Comparison of ENCODE assay signal across 9 mouse cellular contexts in the genomic region with DNA sequence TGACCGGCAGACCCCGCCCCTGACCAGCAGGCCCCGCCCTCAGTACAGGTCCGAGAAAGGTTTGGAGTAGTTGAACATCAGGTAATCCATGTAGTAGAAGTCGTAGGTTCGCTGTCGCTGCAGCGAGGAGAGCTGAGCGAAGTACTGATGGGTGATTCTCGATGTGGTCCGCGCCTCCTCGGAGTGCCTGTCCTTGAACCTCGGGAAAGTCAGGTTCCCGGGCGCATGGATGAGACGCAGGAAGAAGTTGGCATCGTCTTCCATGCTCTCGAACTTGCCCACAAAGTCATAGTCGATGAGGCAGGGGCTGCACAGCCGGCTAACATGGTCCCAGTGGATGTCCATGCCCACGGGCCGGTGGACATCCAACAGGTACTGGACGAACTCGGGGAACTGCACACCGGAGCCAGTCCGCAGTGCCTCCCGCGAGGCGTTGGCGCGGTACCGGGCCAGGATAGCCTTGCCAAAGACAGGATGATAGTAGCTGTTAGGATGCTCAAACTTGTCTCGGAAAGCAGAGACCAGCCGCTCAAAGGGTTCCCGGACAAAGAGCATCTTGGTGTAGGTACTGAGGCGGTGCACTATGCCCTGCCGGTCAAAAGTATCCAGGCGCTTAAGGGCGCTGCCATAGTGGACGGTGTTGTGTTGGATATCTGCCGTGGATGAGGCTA. TPM values are rescaled to one million over a fixed set of nuclear protein-coding genes. Genes with fewer than 3 reads are reported as not detected.
DNase-seq lines count a peak whose midpoint lies in the region; ATAC-seq lines count a peak whose summit lies in the region.
"Had no signal": no experiment of that assay in that cellular context is flagged by ENCODE, and none has a peak within 500 bp of the region (broad histone marks: within the 10 kb centered on the region; RNA-seq: fewer than 3 reads in every experiment).

No protein-coding gene starts in this region.

- H3K4me2 ChIP-seq in embryonic facial prominence, embryonic 12.5 days (replicated peaks) = peak overlapping the region; percentile 54
- peak overlapping the region; percentile 62 for H3K4me2 ChIP-seq in hindbrain, embryonic 14.5 days (replicated peaks)
- H3K4me2 ChIP-seq in midbrain, embryonic 14.5 days (ENCODE audit: low read length) = peak overlapping the region; percentile 61

- H3K36me3 ChIP-seq in embryonic facial prominence, embryonic 12.5 days = no peaks in the 10 kb centered on the region
- H3K36me3 ChIP-seq in hindbrain, embryonic 14.5 days (replicated peaks; ENCODE audit: control insufficient read depth, insufficient read depth) = no peaks in the 10 kb centered on the region
- H3K36me3 ChIP-seq in midbrain, embryonic 14.5 days (ENCODE audit: control insufficient read depth, insufficient read depth, low read length) = no peaks in the 10 kb centered on the region

- DNase-seq in kidney, adult 18-20 months = peak; percentile 12
- no peak for DNase-seq in kidney, postnatal 10 days
- no peak for DNase-seq in hindbrain, embryonic 14.5 days (ENCODE audit: low spot score)
- DNase-seq in midbrain, embryonic 14.5 days = no peak
- no peak for DNase-seq in left cerebral cortex, adult 11 months (ENCODE audit: low spot score)
- no peak for DNase-seq in adrenal gland, postnatal 10 days

- WGBS in embryonic facial prominence, embryonic 12.5 days = 11% methylated on average over 42 of the region's 42 CpGs
- 13% methylated on average over 42 of the region's 42 CpGs for WGBS in hindbrain, embryonic 14.5 days
- WGBS in midbrain, embryonic 14.5 days = 10% methylated on average over 42 of the region's 42 CpGs

- H3K4me1 ChIP-seq in embryonic facial prominence, embryonic 12.5 days = peaks cover 13% of the 10 kb centered on the region; the same call in 1 of the 2 replicates
- no peaks in the 10 kb centered on the region; the same call in 1 of the 2 replicates for H3K4me1 ChIP-seq in hindbrain, embryonic 14.5 days (replicated peaks; ENCODE audit: control insufficient read depth, insufficient read depth, low read length)
- H3K4me1 ChIP-seq in midbrain, embryonic 14.5 days (ENCODE audit: control insufficient read depth, insufficient read depth, low read length) = 0 out of 2 replicates have a peak, but pooled peaks cover 3% of the 10 kb centered on the region

- no peak for ATAC-seq in embryonic facial prominence, embryonic 12.5 days (ENCODE audit: insufficient number of reproducible peaks, insufficient read depth, low FRiP score, low TSS enrichment)
- ATAC-seq in hindbrain, embryonic 14.5 days (ENCODE audit: low FRiP score) = no peak
- no peak for ATAC-seq in midbrain, embryonic 14.5 days (ENCODE audit: low FRiP score, low TSS enrichment)
- ATAC-seq in activated CD4-positive, CD25-positive, alpha-beta regulatory T cell, adult 4 months = no peak

- H3K27ac ChIP-seq in embryonic facial prominence, embryonic 12.5 days = no peak overlapping the region
- H3K27ac ChIP-seq in hindbrain, embryonic 14.5 days = no peak overlapping the region
- H3K27ac ChIP-seq in midbrain, embryonic 14.5 days (replicated peaks; ENCODE audit: low read depth, low read length) = no peak overlapping the region

- H3K27me3 ChIP-seq in embryonic facial prominence, embryonic 12.5 days = peaks cover 43% of the 10 kb centered on the region
- peaks cover 36% of the 10 kb centered on the region for H3K27me3 ChIP-seq in hindbrain, embryonic 14.5 days (ENCODE audit: control insufficient read depth, insufficient read depth, low read length)
- peaks cover 36% of the 10 kb centered on the region for H3K27me3 ChIP-seq in midbrain, embryonic 14.5 days (ENCODE audit: control insufficient read depth, insufficient read depth, low read length)

- H3K4me3 ChIP-seq in embryonic facial prominence, embryonic 12.5 days = peak overlapping the region; percentile 27
- peak overlapping the region; percentile 36 for H3K4me3 ChIP-seq in hindbrain, embryonic 14.5 days (replicated peaks; ENCODE audit: low read length)
- peak overlapping the region; percentile 23 for H3K4me3 ChIP-seq in midbrain, embryonic 14.5 days (replicated peaks; ENCODE audit: low read depth, low read length)

- no peaks in the 10 kb centered on the region for H3K9me3 ChIP-seq in embryonic facial prominence, embryonic 12.5 days
- H3K9me3 ChIP-seq in hindbrain, embryonic 14.5 days (ENCODE audit: control insufficient read depth, low read length) = no peaks in the 10 kb centered on the region
- no peaks in the 10 kb centered on the region for H3K9me3 ChIP-seq in midbrain, embryonic 14.5 days (ENCODE audit: control insufficient read depth, low read length)

- 0 out of 2 replicates have a peak overlapping the region, but pooled peaks have one; percentile 15 for H3K9ac ChIP-seq in embryonic facial prominence, embryonic 12.5 days
- H3K9ac ChIP-seq in hindbrain, embryonic 14.5 days = 0 out of 2 replicates have a peak overlapping the region, but pooled peaks have one; percentile 50
- peak overlapping the region; percentile 32; the same call in 1 of the 2 replicates for H3K9ac ChIP-seq in midbrain, embryonic 14.5 days (replicated peaks; ENCODE audit: low read length)

RNA-seq across cellular contexts. Expression of a gene that starts 18.7 kb away (rescaled TPM):
- polyA plus RNA-seq in embryonic facial prominence, embryonic 12.5 days (2016; fragmentation: Nextera tagmentation; extraction: Ambion mirVana) = 54.5 and 61.6 TPM in 2 replicates
- polyA plus RNA-seq in hindbrain, embryonic 14.5 days (2014; fragmentation: Nextera tagmentation; extraction: Ambion mirVana) = 12.3 and 13.0 TPM in 2 replicates
- 17.5 and 29.1 TPM in 2 replicates for polyA plus RNA-seq in midbrain, embryonic 14.5 days (2014; fragmentation: Nextera tagmentation; extraction: Ambion mirVana)
- not detected for polyA plus RNA-seq in activated CD4-positive, CD25-positive, alpha-beta regulatory T cell, adult 4 months (2017; shearing (Covaris generic))
- 10 to 100 TPM; 15.4 to 17.4 TPM for total RNA-seq in adrenal gland, postnatal 10 days (2021)
- polyA plus RNA-seq: inflammation-experienced regulatory T-cells, adult 6 months had no signal

Comparison
In these comparisons a context has a peak if more than half of its experiments do, and no peak if none do; other contexts are left out.
1. RNA of a gene that starts 18.7 kb away (polyA plus RNA-seq): 54.5 to 61.6 TPM in embryonic facial prominence, embryonic 12.5 days, 17.5 to 29.1 TPM in midbrain, embryonic 14.5 days and 12.3 to 13.0 TPM in hindbrain, embryonic 14.5 days; not detected in activated CD4-positive, CD25-positive, alpha-beta regulatory T cell, adult 4 months; every median in the first group is over 10 times any median in the second.
2. Peak in every context shown above with its lines, with median percentiles within 50 percentile points of each other: H3K4me2 ChIP-seq, H3K4me3 ChIP-seq and H3K9ac ChIP-seq.